Mouse (Mus musculus) CD8-positive naive resting alpha-beta T cell, adult 2 months (primary cell): ENCODE data around the gene Enpp3.
"Not testable (repeated sequence)": the region's sequence is repeated elsewhere in the genome, so short reads cannot be mapped to it uniquely, and the experiment has no call there.

Source experiments
- DNase-seq, 2 experiments: peaks; one replicate each; pipeline ENCODE4 v3.0.0; 2022; ENCODE audit warnings: low read depth in 2 of 2, low spot score in 2 of 2

The Enpp3 gene

DNA sequence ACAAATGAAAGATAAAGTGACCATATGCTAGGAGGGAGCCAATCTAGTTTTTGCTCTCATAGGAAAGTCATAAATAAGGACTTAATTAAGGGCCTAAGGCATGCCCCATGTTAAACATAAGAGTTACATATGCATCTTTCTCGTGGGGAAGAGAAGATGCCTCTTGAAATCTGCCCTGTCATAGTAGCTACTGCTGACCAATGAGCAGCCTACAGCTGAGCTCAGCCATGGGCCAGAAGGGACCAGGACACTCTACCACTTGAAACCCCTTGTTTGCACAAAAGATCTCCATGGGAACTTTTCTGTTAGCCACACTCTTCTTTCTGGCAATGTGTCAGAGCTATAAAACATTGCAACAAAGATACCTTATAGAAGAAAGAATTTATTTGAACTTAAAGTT lies 19.4 kb downstream of the Enpp3 start:
- no peak for DNase-seq

- DNase-seq: no peak
These were observed 19.8 kb downstream of the Enpp3 start for GRCm38 (mm10) chr10:24822842-24823241.

DNA sequence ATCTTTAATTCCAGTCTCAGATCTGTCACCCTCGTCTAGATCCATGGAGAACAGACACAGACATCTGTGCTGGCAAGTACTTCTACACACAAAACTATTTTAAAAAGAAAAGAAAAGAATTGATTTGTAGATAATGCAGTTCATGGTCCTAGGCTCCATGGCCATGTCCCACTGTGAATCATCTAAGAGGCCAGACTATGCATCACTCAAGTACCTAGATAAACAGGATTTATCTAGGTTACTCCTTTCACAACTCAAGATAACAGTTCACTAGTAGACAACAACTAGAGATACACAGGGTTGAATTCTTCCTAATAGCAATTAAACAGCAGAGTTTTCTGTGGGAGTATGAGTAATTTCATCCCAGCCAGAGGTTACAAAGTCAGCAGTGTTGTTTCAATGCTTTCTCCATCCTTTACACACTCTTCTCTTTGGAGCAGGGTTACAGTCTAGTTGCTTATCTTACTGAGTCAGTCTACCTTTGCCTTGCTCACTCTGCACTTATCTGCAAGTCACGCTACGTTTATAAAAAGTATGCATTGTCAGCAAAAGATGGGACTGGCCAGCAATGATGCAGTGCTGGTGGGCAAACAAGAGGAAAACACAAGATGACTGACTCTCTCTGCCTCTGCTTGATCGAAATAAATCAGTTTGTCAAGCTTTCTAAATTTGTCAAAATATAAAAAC lies 20.5 kb downstream of the Enpp3 start:
- DNase-seq: no peak

DNA sequence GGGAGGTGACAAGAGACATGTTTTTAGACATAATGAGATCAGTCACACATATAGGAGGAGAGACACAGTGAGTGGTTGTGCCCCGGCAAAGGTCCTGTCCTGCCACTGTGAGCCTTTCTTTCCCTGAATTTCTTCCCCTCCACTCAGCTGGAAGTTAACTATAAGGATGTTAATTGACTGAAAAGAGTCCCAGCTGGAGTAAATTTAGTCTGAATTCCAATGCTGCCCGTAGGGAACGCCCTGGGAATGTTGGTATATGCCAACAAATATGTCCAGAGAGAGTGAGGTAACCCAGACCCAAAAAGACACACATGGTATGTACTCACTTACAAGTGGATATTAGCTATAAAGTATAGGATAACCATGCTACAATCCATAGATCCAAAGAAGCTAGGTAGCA lies 23.1 kb downstream of the Enpp3 start:
- no peak for DNase-seq

DNA sequence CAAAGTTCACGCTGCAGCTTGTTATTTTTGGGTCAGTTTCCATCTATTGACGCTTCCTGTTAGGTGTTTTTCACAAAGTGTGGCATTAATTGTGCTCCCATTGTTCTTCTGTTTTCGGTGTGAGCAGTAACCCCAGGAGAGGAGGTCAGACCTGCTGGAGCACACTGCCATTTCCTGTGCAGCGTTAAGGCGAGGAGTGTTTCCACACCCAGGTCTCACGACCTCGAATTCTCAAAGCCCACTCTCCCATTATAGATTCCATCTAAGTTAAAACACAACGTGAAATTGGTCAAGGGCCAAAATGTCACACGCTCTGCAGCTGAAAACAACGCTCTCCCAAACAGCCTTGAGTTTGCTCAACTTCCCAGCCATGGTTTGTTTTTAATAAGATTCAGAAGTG lies 32.0 kb downstream of the Enpp3 start:
- no peak for DNase-seq

GRCm38 (mm10) chr10:24806756-24807155 lies 35.9 kb downstream of the Enpp3 start:
- DNase-seq: no peak

- DNase-seq: no peak
These were observed 36.7 kb downstream of the Enpp3 start for GRCm38 (mm10) chr10:24805876-24806275.

DNA sequence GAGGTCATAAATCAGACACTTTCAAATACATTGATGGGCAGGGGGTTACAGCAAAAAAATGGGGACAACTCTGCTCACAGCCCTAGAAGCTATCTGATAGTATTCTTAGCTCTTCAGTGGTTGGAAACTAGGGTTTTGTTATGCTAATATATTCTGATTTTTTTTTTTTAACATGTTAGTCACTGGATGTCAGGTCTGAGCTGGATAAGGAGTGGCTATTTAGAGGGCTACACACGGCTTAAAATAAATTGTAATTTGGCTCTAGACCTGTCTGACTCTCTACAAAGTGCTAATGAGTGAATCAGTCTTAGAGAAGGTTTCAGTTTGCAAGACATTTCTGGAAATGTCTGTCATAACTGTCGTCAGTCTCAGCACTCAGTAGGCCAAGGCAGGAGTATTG lies 37.5 kb downstream of the Enpp3 start:
- DNase-seq: no peak

- DNase-seq: not testable (repeated sequence)
These were observed 39.8 kb downstream of the Enpp3 start for GRCm38 (mm10) chr10:24802742-24803244.

DNA sequence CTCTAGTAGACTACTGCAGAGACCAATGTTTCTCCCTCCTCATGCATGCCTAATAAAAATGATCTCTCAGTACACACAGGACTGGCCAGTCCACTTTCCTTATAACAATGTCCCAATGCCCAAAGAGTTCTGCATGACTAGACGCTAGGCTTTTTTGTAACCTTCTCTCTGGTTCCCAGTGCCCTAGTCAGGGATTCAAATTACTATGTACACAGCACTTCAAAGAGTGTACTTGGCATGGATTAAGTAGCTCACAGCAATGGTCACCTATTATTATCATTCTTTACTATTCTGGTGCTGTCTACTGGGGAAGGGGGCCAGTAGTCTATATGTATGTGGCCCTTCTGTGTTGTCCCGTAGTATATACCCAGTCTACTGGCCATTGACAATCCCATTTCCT lies 40.8 kb downstream of the Enpp3 start:
- DNase-seq: no peak

DNA sequence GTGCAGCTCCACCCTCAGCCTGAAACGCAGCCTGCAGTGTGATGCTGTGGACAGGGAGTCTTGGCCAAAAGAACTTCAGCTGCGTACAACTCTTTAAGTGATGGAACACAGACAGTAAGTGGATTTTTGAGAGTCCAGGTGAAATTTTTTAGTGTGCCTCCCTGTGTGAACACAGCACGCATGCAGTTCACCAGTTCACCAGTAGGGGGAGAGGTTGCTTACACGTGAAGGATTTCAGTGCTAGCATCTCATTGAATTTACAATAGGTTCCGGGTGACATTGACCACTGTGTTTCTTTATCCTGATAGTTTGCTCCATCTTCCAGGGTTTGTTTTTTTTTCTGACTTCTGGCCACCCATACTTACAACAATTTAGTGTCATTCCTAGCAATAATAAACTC lies 45.4 kb downstream of the Enpp3 start:
- peak; percentile 65 to 74 for DNase-seq

GRCm38 (mm10) chr10:24792756-24793155 lies 49.9 kb downstream of the Enpp3 start:
- DNase-seq: no peak

GRCm38 (mm10) chr10:24789747-24790545 lies 52.7 kb downstream of the Enpp3 start:
- DNase-seq: peak; percentile 50 to 68

DNA sequence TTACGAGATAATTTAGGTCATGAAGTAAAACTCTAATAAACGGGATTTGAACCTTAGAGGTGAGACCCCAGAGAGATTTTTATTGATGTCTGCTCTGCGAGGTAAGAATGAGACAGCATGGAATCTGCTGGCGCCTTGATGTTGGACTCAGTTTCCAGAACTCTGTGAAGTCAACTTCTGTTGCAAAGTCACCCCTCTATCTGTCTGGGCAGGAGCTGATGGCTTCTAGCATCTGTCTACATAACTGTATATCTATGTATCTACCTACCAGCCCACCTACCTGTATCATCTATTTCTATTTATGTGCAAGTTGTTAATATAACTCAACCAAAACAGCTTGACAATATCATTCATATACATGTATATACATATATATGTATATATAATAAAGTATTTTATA lies 57.3 kb downstream of the Enpp3 start:
- no peak for DNase-seq

- no peak for DNase-seq
These were observed 57.9 kb downstream of the Enpp3 start for GRCm38 (mm10) chr10:24784624-24785276.

- DNase-seq: no peak
These were observed 58.7 kb downstream of the Enpp3 start for GRCm38 (mm10) chr10:24783946-24784345.

- no peak for DNase-seq
These were observed 64.0 kb downstream of the Enpp3 start for GRCm38 (mm10) chr10:24778643-24779020.

GRCm38 (mm10) chr10:24777916-24778642 lies 64.5 kb downstream of the Enpp3 start:
- DNase-seq: no peak

- no peak for DNase-seq
These were observed 73.1 kb downstream of the Enpp3 start for GRCm38 (mm10) chr10:24769496-24769895.

- DNase-seq: no peak
These were observed 74.9 kb downstream of the Enpp3 start for GRCm38 (mm10) chr10:24767695-24768094.

GRCm38 (mm10) chr10:24766061-24766460 lies 76.6 kb downstream of the Enpp3 start:
- no peak for DNase-seq
